Mouse (Mus musculus) limb, embryonic 15.5 days (tissue): Measurements from ENCODE around the gene Vmn2r120. TPM values are rescaled to one million over a fixed set of nuclear protein-coding genes. Genes with fewer than 3 reads are reported as not detected.
"Not testable (repeated sequence)": the region's sequence is repeated elsewhere in the genome, so short reads cannot be mapped to it uniquely, and the experiment has no call there.

Source experiments
- ATAC-seq: fragments of 200-750 bp; cut with Nextera tagmentation; 2 replicates; pipeline ENCODE4 v1.8.0; 2017; ENCODE audit warnings: low read depth, moderate TSS enrichment; ENCODE audit not compliant: insufficient number of reproducible peaks, low FRiP score, low TSS enrichment
- H3K27ac ChIP-seq: fragments of 300-500 bp; sonication (generic); 2 replicates; pipeline ENCODE4 v1.5.1; 2015; ENCODE audit warnings: moderate library complexity, mild to moderate bottlenecking, inconsistent platforms
- H3K27me3 ChIP-seq: fragments of 300-500 bp; sonication (generic); 2 replicates; pipeline ENCODE4 v1.6.1; 2015; ENCODE audit warnings: inconsistent platforms
- H3K36me3 ChIP-seq: fragments of 300-500 bp; sonication (generic); 2 replicates; pipeline ENCODE4 v1.6.1; 2015; ENCODE audit warnings: inconsistent platforms
- H3K4me1 ChIP-seq: fragments of 300-500 bp; sonication (generic); 2 replicates; pipeline ENCODE4 v1.6.1; 2015; ENCODE audit warnings: inconsistent platforms
- H3K4me2 ChIP-seq: fragments of 300-500 bp; sonication (generic); 2 replicates; pipeline ENCODE4 v1.6.1; 2015; ENCODE audit warnings: mild to moderate bottlenecking, inconsistent platforms
- H3K4me3 ChIP-seq: fragments of 300-500 bp; sonication (generic); 2 replicates; pipeline ENCODE4 v1.5.1; 2015; ENCODE audit warnings: mild to moderate bottlenecking, inconsistent platforms
- H3K9ac ChIP-seq: fragments of 300-500 bp; sonication (generic); 2 replicates; pipeline ENCODE4 v1.6.1; 2015; ENCODE audit warnings: inconsistent platforms
- H3K9me3 ChIP-seq: fragments of 300-500 bp; sonication (generic); 2 replicates; pipeline ENCODE4 v1.6.1; 2016; ENCODE audit warnings: inconsistent platforms
- WGBS: fragments of 180-500 bp; shearing (Covaris S2); methylation state at CpG from one replicate; pipeline ENCODE4 v1.1.7; 2015; 5-methylcytosine and 5-hydroxymethylcytosine counted together
- polyA plus RNA-seq: library from polyadenylated mRNA; unstranded; fragments of >200 nt; fragmentation: Nextera tagmentation; extraction: Ambion mirVana; gene quantifications from 2 replicates; pipeline ENCODE4 v1.2.1, GENCODE M21; 2015

Gene Vmn2r120
- not detected in 2 replicates for polyA plus RNA-seq

DNA sequence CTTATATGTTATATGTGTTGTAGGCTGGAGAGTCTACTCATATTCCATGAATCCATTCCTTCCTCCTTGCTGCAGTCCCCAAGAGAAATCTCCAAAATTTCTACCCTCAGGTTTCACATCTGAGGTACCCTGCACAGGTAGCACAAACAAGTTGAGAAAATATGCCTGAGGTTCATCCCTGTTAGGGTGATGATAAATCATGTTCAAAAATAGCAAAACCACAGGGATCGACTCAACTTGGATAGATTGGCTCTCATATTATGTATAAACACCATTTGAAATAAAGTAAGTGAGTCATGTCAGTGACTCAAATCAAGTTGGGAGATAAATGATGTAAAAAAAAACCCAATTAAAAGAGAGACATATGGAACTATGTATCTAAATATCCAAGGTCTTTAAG, at the start of gene Vmn2r120:
Gene Vmn2r120 (minus strand): TSS at position 101 of the 400 bp plus-strand sequence.
- WGBS, result 75% methylated on average over 1 of the region's 1 CpGs
- Histone ChIP-seq H3K36me3 (no peaks in the 10 kb centered on the region), H3K27me3 (no peaks in the 10 kb centered on the region), H3K27ac (no peak within 1 kb of the TSS), H3K4me1 (no peaks in the 10 kb centered on the region), H3K9me3 (no peaks in the 10 kb centered on the region), H3K4me2 (no peak within 1 kb of the TSS), H3K4me3 (no peak within 1 kb of the TSS), H3K9ac (no peak within 1 kb of the TSS)
- ATAC-seq, result no peak

DNA sequence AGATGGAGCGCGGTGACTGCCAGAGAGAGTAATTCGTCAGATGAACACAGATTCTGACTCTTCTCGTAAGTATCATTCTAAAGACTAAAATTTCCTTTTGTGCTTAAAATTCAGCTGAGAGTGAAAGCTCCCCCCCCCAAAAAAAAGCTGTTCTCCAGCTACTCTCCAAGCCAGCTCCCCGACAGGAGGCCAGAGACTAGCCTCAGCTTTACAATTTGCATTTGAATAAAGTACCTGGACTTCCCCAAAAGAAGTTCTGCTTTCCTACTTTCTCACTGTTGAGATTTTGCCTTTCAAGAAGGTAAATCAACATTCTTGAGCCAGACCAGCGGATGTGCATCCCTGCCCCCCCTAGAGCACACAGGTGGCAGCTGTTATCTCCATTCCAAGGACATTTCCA, 42.0 kb upstream of the Vmn2r120 start:
- not testable (repeated sequence) for H3K4me3 ChIP-seq, H3K27me3 ChIP-seq, ATAC-seq, H3K27ac ChIP-seq, H3K4me1 ChIP-seq, H3K9me3 ChIP-seq, H3K36me3 ChIP-seq, H3K4me2 ChIP-seq, H3K9ac ChIP-seq
- WGBS, result 80% methylated on average over 6 of the region's 6 CpGs

DNA sequence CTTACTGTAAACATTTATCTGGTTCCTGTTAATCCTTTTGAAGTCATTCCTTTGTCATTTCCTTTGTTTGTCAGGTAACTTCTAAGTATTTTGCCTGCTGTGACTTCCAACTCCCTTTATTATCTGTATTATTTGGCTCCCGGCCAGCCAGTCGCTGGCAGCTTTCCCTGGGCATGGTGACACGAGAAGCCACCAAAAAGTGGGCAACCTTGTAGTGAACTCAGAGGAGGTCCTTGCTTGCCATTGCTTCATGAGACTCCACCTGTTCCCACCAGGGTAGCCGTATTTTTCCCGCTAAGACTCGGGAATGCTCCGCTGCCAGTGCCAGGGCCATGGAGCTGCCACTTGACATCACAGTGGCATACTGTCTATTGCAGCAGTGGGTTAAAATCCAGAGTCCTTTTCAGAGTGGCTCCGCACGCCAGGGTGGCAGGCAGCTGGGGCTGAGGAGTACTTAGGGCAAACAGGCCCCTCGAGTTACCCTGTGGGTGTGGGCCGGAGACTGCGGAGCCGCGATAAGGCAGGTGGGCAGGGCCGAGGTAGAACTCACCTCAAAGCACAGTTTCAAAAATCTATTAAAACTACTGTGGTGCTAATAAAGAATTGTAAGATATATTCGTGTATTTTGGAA, 28.9 kb upstream of the Vmn2r120 start:
- ATAC-seq, result no peak
- Histone ChIP-seq H3K4me3 (no peak overlapping the region), H3K36me3 (no peaks in the 10 kb centered on the region), H3K27me3 (no peaks in the 10 kb centered on the region), H3K9me3 (no peaks in the 10 kb centered on the region), H3K4me1 (no peaks in the 10 kb centered on the region), H3K9ac (no peak overlapping the region), H3K27ac (no peak overlapping the region), H3K4me2 (no peak overlapping the region)
- 82% methylated on average over 16 of the region's 16 CpGs for WGBS

Other genes starting within 250 kb of the Vmn2r120 start
- 9.8 and 10.1 TPM in 2 replicates for gene Adgre1, start 186.8 kb downstream of the Vmn2r120 start, polyA plus RNA-seq
- not detected in 2 replicates for gene Gm21834, start 196.7 kb upstream of the Vmn2r120 start, polyA plus RNA-seq
- gene Cntnap5c, start 224.1 kb upstream of the Vmn2r120 start, polyA plus RNA-seq, result not detected in 2 replicates